Mouse (Mus musculus) left cerebral cortex, adult 2 months (tissue): ENCODE measurements around the gene Wsb2. TPM values are rescaled to one million over a fixed set of nuclear protein-coding genes. Genes with fewer than 3 reads are reported as not detected.
A peak's percentile ranks its signal among the peaks of the same experiment; 100 is the strongest.
"Not testable (repeated sequence)": the region's sequence is repeated elsewhere in the genome, so short reads cannot be mapped to it uniquely, and the experiment has no call there.

Experiments used
- DNase-seq, 2 experiments: peaks; one replicate each; pipeline ENCODE4 v3.0.0; 2021 to 2022; ENCODE audit warnings: low spot score in 2 of 2, mixed read lengths in 1 of 2; ENCODE audit errors: extremely low spot score in 1 of 2
- H3K27ac ChIP-seq: fragments of 200-600 bp; 2 replicates; pipeline ENCODE4 v1.8.1; 2022
- H3K4me3 ChIP-seq: fragments of 200-600 bp; 2 replicates; pipeline ENCODE4 v1.8.1; 2022
- CTCF ChIP-seq: fragments of 200-600 bp; IDR thresholded peaks from 2 replicates; pipeline ENCODE4 v1.8.1; 2022; ENCODE audit warnings: antibody characterized with exemption, mild to moderate bottlenecking, moderate library complexity
- intact Hi-C: fragments of 180-260 bp; cut with DNase I; formaldehyde crosslinking; loops from one replicate; pipeline ENCODE4 v1.15.1; 2025
- total RNA-seq, 2 experiments: library from RNA; stranded (reverse); gene quantifications; 2 replicates each; pipeline ENCODE4 v1.2.3; 2021

Wsb2 gene
- total RNA-seq, 2 experiments from 2014 or later: 302 TPM

DNA sequence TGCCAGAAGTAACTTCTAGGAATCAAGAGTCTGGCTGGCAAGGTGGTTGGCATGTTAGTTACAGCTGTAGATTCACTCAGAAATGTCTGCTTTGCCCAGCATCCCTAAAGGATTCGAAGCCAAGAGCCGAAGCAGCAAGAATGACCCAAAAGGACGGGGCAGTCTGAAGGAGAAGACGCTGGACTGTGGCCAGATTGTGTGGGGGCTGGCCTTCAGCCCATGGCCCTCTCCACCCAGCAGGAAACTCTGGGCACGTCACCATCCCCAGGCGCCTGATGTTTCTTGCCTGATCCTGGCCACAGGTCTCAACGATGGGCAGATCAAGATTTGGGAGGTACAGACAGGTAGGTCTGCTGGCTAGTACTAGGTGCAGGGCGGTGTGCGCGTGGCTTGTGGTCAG lies 13.5 kb downstream of the Wsb2 start:
- DNase-seq: no peak
- intact Hi-C loops: no loop called here
- no peak for TF ChIP-seq CTCF
- no peak overlapping the region for H3K4me3 ChIP-seq
- H3K27ac ChIP-seq: no peak overlapping the region

- DNase-seq: no peak
- H3K4me3 ChIP-seq: no peak overlapping the region
- no peak for TF ChIP-seq CTCF
- no peak overlapping the region for H3K27ac ChIP-seq
- intact Hi-C loops: no loop called here
Measured at GRCm38 (mm10) chr5:117373418-117373817, 16.3 kb downstream of the Wsb2 start.

DNA sequence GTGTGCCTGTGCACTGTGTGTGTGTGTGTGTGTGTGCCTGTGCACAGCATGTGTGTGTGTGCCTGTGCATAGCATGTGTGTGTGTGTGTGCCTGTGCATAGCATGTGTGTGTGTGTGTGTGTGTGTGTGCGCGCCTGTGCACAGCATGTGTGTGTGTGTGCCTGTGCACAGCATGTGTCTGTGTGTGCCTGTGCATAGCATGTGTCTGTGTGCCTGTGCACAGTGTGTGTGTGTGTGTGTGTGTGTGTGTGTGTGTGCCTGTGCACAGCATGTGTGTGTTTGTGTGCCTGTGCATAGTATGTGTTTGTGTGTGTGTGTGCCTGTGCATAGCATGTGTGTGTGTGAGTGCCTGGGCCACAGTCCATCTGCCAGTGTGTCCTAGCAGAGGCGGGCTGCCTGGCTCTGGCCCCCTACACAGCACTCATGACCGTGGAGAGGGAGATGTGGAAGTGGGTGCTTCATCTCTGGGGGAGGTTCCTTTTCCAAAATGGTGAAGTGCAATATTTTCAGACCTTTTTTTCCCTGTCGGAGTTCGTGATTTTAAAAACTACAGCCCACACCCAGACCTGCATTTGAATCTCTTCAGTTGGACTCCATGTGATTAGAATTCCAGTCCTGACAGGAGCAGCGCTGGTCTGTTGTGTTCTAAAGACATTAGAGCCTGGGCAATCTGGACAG lies 17.4 kb downstream of the Wsb2 start:
- no peak for TF ChIP-seq CTCF
- peak in 1 of 2 experiments; percentile 39 for DNase-seq
- Histone ChIP-seq H3K4me3 (no peak overlapping the region), H3K27ac (peak overlapping the region; percentile 83)
- intact Hi-C loops: no loop called here

GRCm38 (mm10) chr5:117376331-117376761 lies 19.2 kb downstream of the Wsb2 start:
- no peak for TF ChIP-seq CTCF
- DNase-seq: peak; percentile 53 to 56
- no peak overlapping the region for H3K4me3 ChIP-seq
- peak overlapping the region; percentile 83 for H3K27ac ChIP-seq
- intact Hi-C loops: no loop called here

DNA sequence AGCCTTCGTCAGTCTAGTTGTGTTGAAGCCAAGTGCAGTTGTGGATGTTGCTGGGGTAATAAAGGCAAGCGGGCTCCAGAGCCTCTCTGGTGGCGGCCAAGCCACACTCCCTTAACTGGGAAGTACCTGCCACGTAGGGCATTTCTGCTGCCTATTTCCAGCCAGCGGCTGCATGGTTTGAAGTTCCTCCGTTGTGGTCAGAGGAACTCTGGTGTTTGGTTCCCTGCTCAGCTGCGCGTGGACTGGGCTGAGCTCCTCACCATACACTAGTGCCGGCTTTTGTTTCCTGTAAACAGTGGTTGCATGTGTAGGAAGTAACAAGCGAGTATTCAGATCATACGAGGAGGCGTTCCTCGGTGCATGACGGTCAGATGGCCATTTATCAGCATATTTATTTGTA lies 20.6 kb downstream of the Wsb2 start:
- DNase-seq, intact Hi-C loops, H3K27ac ChIP-seq, H3K4me3 ChIP-seq: not testable (repeated sequence)

- DNase-seq: no peak
- Histone ChIP-seq H3K4me3 (no peak overlapping the region), H3K27ac (no peak overlapping the region)
- intact Hi-C loops: loop anchor here (10.0 kb wide), 1 partner anchor 115 kb away; no protein-coding TSS in a partner anchor
- no peak for TF ChIP-seq CTCF
Measured at GRCm38 (mm10) chr5:117380199-117380598, 23.1 kb downstream of the Wsb2 start.

GRCm38 (mm10) chr5:117381785-117382184 lies 24.7 kb downstream of the Wsb2 start:
- no peak overlapping the region for H3K27ac ChIP-seq
- DNase-seq: no peak
- no peak; the same call in 1 of the 2 replicates for TF ChIP-seq CTCF
- H3K4me3 ChIP-seq: no peak overlapping the region
- intact Hi-C loops: loop anchor here (10.0 kb wide), 1 partner anchor 113 kb away; no protein-coding TSS in a partner anchor

- no peak overlapping the region for H3K27ac ChIP-seq
- no peak for TF ChIP-seq CTCF
- H3K4me3 ChIP-seq: no peak overlapping the region
- intact Hi-C loops: loop anchor here (10.0 kb wide), 1 partner anchor 112 kb away; no protein-coding TSS in a partner anchor
- no peak for DNase-seq
Measured at GRCm38 (mm10) chr5:117383198-117383597, 26.1 kb downstream of the Wsb2 start.

DNA sequence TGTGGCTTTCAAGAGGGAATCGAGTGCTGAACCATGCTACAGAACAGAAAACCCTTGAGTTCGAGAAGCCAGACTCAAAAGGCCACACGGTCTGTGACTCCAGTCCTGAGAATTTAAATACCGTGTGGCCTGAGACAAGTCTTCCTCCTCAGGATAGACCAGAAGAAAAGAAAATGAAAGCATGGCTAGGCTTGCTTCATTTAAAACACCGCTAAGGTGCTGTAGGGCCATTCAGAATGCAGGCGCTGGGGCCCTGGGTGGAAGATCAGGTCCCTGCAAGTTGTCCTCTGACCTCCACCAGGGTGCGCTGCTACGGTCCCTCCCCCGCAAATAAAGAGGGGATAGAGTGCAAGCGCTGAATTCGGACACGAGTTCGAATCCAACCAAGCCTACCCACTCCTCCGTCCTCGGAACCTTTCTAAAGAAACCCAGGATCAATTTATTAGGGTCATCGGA lies 31.2 kb downstream of the Wsb2 start:
- Histone ChIP-seq H3K27ac (peak overlapping the region; percentile 80), H3K4me3 (peak overlapping the region; percentile 93)
- TF ChIP-seq CTCF: peak; percentile 31
- intact Hi-C loops: loop anchor here (10.0 kb wide), 1 partner anchor 106 kb away; no protein-coding TSS in a partner anchor
- DNase-seq: peak; percentile 45 to 47

GRCm38 (mm10) chr5:117388877-117389276 lies 31.8 kb downstream of the Wsb2 start, which contains the start of gene Rfc5:
Gene Rfc5, minus strand, starts transcription at chr5:117389047.
- H3K27ac ChIP-seq: peak within 1 kb of the TSS; percentile 80
- intact Hi-C loops: loop anchor here (10.0 kb wide), 1 partner anchor 106 kb away; no protein-coding TSS in a partner anchor
- peak within 1 kb of the TSS; percentile 93 for H3K4me3 ChIP-seq
- TF ChIP-seq CTCF: no peak; the same call in 1 of the 2 replicates
- DNase-seq: peak; percentile 95

DNA sequence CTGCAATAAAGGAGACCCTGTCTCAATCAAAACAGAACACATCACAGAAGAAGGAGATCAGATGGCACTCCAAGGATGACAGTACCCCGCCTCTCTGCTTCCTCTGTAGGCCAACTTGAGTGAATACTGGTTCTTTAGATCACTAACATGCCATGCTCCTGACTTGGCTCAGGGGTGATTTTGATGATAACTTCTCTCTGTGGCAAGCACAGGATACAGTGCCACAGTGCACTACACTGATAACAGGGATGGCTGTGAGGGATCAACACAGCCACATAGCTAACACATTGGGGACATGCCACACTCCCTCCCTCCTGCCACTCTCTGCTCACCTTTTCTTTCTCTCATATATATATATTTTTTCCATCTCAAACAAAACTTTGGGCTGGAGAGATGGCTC lies 33.8 kb downstream of the Wsb2 start:
- no peak overlapping the region for H3K4me3 ChIP-seq
- no peak overlapping the region for H3K27ac ChIP-seq
- DNase-seq: no peak
- no peak for TF ChIP-seq CTCF
- intact Hi-C loops: no loop called here

- no peak for DNase-seq
- intact Hi-C loops: no loop called here
- H3K4me3 ChIP-seq: no peak overlapping the region
- TF ChIP-seq CTCF: no peak
- no peak overlapping the region for H3K27ac ChIP-seq
Measured at GRCm38 (mm10) chr5:117395834-117396233, 38.7 kb downstream of the Wsb2 start.
